In genomic region chr19:42850444-42850843, GRCm38 (mm10) we compare ENCODE assay signal across 12 mouse cellular contexts.
"Had no signal": no experiment of that assay in that cellular context is flagged by ENCODE, and none has a peak within 500 bp of the region (broad histone marks: within the 10 kb centered on the region; RNA-seq: fewer than 3 reads in every experiment).

No protein-coding gene starts in this region.

- H3K9ac ChIP-seq: liver, embryonic 15.5 days; neural tube, embryonic 15.5 days had no signal

- H3K27ac ChIP-seq: liver, embryonic 15.5 days; neural tube, embryonic 15.5 days had no signal

- H3K27me3 ChIP-seq: liver, embryonic 15.5 days; neural tube, embryonic 15.5 days had no signal

- H3K4me1 ChIP-seq: liver, embryonic 15.5 days; neural tube, embryonic 15.5 days had no signal

- H3K4me3 ChIP-seq: liver, embryonic 15.5 days; myocyte; neural tube, embryonic 15.5 days had no signal

- H3K36me3 ChIP-seq: liver, embryonic 15.5 days; neural tube, embryonic 15.5 days had no signal

- H3K4me2 ChIP-seq: liver, embryonic 11.5 days; liver, embryonic 15.5 days; neural tube, embryonic 15.5 days had no signal

- H3K9me3 ChIP-seq: liver, embryonic 15.5 days; neural tube, embryonic 15.5 days had no signal

- DNase-seq: kidney, adult 18-20 months; kidney, postnatal 10 days; kidney, postnatal 4 days; left cerebral cortex, postnatal 4 days; lung, postnatal 10 days; midbrain, embryonic 14.5 days; right cerebral cortex, adult 18-20 months; thymus, postnatal 4 days had no signal
